Mouse (Mus musculus) heart, adult 9 months (tissue): ENCODE measurements at regions not wholly inside any gene's neighbourhood (a gene's known extent, or its start where the extent isn't known, plus 50 kb on each side); places are given as distances from the start of the nearest gene placed in this dataset.

Experiments used
- DNase-seq, 2 experiments: peaks; one replicate each; pipeline ENCODE4 v3.0.0; 2022; ENCODE audit warnings: low spot score in 2 of 2

DNA sequence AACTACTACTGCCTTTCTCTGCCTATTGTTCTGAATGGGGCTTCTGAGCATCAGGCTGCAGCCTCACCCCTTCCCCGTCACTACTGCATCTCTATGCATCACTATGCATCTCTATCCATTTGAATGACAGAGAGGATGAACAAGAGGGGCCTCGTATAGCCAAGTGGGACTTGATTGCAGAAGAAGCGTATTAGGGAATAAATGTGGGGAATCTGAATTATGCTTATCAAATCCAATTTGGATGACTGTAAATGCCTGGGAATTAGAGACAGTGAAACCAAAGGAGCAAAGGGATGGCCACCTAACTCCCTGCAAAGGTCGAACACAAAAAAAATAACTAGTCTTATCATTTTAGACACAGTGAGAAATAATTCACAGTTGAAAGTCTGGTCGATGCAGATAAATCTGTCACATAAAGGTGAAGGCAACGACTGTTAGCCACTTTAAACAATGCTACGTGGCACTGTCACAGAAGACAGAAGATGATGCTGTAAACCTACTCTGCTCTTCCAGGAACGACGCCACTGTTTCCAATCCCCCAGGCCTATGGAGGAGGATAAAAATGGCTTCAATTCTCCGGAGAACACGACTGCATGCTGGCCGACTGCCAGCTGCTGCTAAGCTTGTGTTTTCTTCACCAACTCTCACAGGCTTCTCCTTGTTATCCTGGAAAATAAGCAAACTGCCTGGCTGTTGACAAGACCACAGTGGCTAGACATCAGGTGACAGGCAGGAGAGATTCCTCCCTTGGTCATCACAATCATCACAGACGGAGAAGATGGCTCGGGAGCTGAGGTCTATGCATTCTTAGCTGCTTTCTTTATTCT is 213.6 kb upstream of the Akirin2 start:
- no peak for DNase-seq

DNA sequence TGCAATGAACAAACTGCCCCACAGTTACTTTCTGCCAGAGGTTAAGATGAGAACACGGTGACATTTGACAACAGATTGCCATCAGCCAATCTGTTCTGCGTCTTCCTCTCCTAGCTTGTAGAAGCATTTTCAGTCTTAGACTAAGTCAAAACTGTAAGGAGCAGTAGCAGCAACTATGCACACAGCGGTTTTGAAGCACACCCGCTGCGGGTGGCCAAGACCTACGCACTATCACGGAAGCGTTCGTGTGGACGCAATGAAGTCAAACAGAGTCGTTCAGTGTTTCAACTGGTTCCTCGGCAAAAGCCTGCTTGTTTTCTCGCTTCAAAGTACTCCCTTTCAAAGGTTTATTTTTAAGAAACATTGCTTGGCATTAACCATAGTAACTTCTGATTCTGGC is 212.9 kb upstream of the Akirin2 start:
- no peak for DNase-seq

DNA sequence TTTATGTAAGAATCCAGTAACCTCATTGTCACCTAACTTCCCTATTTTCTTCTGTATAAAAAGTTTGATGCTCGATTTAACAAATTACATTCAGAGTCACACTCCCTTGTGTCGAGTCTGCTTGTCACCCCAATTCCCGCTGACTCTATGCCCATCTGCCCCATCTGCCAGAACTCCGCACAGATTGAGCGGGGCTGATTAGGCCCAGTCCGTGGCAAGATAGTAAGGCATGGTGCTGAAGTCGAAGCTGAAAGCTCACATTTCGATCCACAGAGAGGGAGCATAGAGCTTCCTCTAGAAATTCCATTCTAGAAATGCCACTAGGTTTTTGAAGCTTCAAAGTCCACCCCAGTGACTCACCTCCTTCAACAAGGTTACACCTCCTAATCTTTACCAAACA is 210.7 kb upstream of the Akirin2 start:
- DNase-seq = no peak

DNA sequence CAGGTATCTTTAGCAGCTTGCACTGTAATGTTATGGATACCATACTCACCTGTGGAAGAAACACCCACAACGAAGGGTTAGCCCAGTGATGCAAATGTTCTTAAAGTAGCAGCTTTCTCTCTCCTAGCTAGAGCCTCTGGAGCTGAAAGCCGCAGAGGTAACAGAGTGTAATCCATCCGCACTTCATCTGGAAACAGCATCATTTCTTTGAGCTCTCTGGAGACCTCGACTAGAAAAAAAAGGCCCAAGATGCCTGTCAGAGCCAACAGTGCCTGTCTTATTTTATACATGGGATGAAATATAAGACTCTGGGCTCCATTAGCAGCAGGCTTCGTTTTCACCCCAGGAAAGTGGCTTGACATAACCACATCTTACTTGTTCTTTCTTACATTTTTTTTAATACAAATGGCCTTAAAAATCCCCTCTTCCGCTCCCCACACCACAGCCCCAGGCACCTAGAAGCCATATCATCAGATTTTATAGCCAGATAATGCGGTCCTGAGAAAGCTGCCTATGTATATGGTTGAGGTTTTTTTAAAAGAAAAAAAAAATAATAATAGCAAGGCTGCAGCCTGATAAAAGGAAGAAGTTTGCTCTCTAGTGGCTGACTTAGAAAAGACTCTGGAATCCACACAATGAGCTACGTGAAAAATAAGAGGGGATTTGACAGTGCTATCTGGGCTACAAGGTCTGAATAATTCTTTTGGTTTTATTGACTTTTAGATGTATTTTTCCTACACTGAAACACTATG is 179.3 kb upstream of the Akirin2 start:
- no peak for DNase-seq

DNA sequence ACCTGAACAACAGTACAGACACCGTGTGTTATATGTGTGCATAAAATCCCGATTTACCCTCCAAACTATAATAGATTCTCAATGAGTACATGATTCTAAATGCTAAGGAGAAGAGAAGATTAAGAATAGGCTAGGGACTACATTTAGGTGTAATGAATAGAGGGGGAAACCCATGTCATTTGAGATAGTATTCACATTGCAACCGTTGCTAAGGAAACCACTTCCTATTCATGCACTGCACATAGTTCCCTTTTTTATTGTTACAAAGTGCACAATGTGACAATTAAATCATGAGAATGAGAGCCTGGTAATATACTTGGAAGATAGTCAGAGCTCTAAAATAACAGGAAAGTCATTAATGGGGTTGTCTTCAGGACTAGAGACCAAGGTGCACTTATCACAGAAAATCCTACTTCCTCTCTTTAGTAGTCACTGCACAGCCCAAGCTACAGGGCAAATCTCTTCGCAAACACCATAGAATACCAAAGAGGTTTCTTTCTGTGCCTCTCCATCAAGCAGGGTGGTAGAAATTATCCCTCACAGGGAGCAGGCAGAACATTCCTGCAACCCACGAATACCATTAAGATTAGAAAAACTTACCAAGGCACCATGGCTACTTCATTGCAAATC is 164.3 kb upstream of the Akirin2 start:
- DNase-seq = no peak

DNA sequence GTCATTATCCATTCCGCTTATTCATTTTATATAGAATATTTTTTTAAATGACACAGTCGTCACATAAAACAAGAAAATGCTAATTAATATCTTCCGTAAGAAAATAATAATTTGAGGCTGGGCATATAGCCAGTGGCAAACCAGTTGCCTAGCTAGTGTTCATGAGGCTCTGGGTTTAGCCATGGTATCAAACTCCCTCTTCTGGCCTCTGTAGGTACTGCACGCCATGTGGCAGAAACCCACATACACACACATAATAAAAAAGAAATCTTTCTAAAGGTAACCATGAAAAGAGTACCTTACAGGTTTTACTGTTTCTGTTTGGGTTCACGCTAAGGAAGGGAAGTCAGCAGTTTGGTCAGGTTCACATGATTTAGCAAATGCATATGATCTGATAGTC is 159.2 kb upstream of the Akirin2 start:
- no peak for DNase-seq

DNA sequence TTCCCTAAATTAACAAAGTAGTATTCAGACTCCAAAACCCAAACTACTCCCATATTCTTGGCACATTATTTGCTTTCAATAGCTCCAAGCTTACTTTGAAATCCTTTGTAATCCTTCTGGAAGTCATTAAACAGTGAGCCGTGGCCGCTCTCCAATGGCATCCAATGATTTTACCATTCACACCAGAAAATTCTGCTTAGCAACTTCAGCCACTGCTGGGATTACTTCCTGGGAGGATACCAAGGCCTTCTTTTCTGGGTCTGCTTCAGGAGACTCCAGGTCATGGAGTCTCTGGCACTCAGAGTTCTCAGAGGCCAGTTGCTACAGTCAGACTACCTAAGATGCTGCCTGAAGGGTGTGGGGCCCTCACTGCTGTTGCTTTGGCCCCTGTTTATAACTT is 147.7 kb upstream of the Akirin2 start:
- DNase-seq = peak; percentile 23 to 47

DNA sequence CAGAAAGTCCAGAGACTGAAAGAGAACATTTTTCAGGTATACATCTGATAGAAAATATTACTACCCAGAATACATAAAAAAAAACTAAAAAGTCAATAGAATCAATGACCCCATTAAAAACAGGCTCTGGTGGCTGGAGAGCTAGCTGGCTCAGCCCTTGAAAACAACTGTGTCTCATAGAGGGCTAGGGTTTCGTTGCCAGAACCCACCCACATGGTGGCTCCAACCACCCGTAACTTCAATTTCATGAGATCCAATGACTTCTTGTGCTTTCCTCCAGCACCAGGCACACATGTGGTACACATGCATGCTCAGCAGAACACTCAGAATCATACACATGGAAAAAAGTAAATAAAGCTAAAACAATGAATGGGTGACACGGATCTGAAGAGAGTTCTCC is 143.6 kb upstream of the Akirin2 start:
- DNase-seq = peak; percentile 23 to 28

DNA sequence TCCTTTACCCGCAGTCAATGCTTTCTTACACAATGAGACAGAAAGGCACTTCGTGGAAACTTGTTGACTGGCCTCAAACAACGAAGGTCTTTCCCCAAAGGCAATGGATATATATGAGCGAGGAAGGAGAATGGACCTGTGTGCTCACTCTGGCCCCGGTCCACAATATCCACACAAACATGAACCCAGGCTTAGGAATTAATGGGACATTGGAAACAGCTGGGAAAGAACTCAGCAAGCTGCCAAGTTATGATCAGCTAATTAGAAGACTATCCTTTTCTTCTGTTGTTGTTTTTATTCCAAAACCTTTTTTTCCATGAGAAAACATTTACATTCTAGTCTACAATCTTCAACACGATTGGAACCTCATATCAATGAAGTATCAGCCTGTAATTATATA is 129.8 kb upstream of the Akirin2 start:
- no peak for DNase-seq

DNA sequence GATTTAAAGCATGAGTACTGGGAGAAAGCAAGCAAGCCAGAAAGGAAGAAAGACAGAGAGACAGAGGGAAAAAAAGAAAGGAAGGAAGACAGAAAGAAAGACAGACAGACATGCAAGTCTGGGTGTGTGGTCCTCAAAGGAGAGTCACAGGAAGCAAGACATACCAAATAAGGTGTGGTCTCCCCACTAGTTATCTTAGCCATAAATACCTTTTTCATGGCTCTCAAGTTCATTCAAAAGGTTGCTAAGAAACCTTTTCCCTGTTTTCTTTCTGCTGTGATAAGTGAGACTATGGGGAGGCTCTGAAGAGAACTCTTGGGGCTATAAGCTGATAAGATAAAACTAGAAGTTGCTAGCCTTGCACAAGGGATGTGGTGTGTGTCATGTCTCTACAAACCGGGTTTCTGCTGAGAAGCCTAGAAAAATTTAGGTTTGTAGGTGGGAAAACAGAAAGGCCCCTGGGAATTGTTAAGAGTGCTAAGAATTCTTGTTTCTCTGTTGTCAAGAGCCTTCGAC is 126.5 kb upstream of the Akirin2 start:
- no peak for DNase-seq

DNA sequence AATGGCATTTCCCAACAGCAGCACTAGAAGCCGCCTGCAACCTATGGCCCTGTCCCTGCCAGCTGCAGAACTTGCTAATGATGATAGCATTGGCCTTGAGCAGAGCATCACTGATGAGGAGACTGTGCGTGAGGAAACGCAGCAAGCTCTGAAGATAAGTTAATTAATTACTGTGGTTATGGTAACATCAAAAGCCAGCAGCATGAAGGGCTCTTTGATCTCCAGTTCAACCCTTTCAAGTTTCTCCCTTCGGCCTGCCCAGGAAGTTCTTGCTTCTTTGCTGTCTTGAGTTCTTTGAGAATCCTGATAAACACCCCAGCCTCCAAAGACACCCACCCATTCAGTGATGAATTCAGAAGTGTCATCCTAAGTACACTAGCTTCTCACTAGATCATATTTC is 121.7 kb upstream of the Akirin2 start:
- no peak for DNase-seq

DNA sequence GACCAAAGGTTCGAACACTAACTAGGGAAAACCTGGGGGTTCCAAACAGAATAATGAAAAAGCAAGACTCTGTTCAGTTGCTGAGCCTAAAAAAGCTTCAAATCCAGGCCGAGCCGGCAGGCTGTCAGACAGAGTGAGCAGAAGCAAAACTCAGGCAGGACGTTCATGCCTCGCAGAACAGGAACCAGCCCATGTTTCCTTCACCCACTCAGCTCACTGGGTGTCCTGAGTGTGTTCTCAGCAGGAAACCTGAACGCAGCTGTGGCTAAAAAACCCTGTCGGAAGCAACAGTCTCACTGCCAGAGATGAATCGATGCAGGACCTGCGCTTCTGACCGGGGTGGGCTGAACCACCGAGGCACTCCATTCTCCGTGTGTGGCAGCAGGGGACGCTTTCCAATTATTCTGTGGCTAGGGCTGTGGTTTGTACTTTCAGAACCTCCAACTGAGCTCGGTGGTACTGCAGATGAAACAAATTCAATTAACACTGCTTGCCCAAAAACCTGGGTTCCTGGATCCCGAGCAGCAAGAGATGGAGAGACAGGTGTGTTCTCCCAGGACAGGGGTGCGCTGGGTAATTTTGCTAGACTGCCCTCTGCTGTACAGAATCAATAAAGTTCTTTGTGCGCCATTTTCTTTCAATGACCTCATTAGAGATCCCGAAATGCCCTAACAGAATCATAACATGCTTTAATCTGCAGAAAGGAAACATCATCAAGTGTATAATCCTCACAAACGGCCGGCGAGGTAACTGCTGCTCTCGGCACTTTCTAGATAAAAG is 121.1 kb upstream of the Akirin2 start:
- DNase-seq = no peak

DNA sequence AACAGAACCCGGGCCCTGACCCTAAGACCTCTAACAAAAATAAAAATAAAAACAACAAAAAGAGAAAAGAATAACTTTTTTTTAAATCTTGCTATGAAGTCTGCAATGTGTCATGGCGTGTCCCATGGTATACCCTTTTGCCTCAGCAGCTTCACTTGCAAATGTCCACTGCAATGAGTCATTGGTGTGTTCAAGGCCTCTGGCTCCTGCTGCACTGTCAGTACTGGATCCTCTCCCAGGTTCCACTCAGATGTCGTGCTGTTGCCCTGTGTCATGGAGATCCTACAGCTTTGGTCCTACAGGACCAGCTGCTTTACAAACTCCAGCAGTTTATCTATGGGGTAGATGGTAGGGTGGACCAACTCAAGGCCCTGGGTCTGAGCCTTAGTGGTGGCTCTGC is 113.4 kb upstream of the Akirin2 start:
- DNase-seq = no peak

DNA sequence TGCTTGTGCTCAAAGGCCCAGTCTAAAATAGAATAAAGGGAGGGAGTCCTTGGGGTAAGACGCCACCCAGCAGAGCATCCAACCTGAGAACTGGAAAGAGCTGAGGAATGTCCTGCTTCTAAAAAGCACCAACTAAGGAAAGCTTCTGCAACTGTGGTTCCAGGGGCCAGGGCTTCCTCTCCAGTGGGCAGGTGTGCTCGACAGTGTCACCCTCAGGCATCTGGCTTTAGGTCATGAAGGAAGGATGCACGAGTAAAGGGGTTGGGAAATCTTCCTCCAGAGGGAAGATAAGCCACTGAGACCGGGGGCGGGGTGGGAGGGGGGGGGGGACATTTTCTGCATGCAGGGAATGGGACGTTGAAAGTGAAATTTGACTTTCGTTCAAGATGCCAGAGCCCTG is 101.2 kb upstream of the Akirin2 start:
- DNase-seq = no peak

DNA sequence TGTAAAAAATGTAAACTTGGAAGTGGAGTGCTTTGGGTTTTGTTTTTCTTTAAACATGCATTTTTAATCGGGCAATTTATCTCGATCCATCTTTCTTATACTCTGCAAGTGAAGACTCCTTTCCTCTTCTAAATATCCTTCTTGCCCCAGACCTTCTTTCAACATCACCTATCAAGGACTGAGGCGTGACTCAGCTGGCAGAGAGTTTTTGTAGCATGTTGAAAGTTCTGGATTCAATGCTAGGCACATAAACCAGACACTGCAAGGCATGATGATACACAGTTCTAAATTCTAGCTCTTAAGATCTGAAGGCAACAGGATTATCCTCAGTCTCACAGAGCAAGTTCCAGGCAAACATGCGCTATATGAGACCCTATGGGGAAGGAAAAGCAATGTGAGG is 88.1 kb upstream of the Akirin2 start:
- DNase-seq = no peak

DNA sequence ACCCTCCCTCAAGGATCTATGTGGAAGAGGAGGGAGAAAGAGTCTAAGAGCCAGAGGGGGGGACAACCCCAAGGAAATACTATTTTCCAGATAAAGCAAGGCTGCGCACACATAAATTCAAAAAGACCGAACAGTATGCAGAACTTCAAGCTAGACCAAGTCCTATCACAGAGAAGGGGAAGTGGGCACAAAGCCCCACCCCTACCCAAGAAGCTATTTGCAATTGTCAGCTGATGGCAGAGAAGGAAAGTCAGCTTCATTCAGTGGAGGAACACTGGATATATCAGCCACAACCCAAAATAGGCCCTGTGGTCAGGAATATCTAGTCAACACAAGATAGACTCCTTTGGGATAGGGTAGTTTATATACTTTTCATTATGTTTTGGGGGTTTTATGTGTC is 84.9 kb upstream of the Akirin2 start:
- peak in 1 of 2 experiments; percentile 23 for DNase-seq

DNA sequence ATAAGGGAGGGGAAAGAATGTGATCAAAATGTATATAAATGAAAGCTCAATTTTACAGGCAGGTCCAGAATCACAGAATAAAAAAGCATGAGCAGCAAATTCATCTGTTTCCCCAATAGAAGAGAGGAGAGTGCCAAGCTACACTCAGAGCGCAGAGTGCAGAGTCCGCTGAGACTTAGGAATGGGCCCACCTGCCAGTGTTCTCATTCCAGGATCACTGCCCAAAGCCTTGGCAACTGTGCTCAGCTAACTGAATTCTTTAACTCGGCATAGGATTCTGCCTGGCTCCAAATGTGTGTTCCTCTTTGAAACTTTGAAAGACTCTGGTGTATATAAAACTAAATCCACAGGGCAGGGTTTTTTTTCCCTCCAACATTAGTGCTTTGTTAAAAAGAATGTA is 84.4 kb upstream of the Akirin2 start:
- no peak for DNase-seq

DNA sequence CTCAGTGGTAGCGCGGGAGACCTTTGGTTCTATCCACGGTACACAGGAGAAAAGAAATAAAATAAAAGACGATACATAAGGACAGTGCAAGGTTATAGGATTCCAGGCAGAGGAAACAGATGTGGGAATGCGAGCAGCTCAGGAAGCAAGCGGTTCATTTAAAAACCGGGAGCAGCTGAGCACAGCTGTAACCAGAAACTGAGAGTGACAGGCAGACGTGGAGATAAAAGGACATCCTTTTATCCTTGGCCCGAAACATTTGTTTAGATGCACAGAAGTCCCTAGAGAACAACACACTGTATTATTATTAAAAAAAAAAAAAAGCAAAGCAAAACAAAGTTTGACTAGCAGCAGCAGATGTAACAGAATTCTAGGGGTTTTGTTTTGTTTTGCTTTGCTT is 82.6 kb upstream of the Akirin2 start:
- no peak for DNase-seq

DNA sequence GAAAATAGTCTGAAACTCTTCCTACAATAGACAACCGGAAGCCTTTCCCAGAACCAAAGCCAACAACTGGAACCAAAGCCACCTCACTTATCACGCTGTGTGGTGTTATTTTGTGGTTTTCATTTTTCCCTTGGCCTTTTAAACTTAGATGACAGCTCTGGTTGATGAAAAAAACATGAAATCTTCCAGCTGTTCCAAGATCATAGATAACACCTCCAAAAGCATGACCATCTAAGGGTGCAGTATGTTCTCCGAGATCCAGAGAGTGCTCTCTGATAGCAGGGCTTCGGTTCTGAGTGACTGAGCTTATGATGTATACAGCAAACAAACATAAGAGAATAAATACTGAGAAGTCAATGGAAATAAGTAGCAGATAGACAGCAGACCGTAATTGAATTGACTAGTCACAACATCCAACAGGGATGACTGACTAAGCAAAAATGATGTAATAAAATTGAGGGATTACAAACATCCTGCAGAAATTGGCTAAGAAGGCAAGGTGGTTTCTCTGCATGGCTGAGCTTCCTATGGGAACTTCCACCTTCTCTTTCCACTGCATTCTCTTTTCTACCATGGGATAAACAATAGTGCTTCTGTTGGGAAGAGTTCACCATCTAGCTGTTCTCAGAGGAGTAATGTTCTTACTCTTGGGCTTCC is 74.8 kb upstream of the Akirin2 start:
- DNase-seq = peak; percentile 27 to 30

DNA sequence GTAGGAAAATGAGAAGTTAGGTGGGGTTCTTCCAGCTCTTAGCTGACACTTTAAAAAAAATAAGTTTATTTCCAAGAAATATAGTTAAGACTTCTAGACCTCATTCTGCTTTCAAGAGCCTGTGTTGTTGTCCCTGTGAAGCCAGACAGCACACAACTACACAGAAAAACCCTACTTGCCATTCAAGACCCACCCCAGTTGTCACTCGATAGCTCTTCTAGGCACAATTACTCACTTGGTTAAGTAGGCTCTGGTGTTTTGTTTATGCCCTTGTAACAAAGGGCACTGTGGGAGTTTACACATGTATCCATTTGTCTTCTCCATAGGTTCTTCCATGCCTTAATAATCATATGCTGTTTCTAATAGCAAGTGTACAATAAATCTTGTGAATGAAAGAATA is 66.5 kb upstream of the Akirin2 start:
- no peak for DNase-seq

DNA sequence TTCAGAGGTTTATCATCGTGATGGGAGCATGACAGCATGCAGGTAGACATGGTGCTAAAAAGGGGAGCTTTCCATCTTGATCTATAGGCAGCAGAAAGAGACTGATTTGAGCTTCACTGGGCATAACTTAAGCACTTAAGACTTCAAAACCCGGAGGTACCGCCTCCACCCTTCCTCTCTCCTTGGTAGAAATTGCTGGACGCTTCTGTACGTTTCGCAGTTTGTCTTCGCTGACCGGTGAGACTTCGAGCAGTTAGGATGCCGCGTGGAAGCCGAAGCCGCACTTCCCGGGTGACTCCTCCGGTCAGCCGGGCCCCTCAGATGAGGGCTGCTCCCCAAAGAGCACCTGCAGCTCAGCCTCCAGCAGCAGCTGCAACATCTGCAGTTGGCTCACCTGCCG is 65.2 kb upstream of the Akirin2 start:
- no peak for DNase-seq
